Mouse (Mus musculus) T-helper 17 cell (primary cell): ENCODE measurements around the gene Kcnd3.

ENCODE experiments used
- in situ Hi-C, 2 experiments: fragments of 300-600 bp; cut with MboI, MseI; formaldehyde crosslinking; loops; 1 replicate in 1 of 2; 2 replicates in 1 of 2; pipeline ENCODE4 v1.15.1; 2025; ENCODE audit warnings: high pct_unique_total_duplicates in 2 of 2

Kcnd3 gene

DNA sequence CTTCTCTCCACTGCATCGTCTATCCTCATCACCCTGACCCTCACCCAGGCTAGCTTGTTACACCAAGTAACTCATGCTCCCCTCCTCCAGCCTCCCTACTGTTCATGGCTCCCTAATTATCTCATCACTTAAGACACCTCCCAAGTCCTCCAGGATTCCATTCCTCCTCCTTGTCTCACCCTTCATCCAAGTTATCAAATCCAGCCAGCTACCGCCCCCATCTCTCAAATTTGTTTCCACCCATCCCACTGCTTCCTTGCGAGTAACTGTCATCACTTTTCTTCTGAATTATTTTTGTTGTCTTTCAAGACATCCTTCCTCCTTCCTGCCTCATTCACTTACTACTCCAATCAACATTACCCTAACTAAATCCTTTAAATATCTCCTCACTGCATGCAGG is 126.2 kb downstream of the Kcnd3 start:
- in situ Hi-C loops = no loop called here

- in situ Hi-C loops = no loop called here
These were observed 129.0 kb downstream of the Kcnd3 start for GRCm38 (mm10) chr3:105581119-105581518.

GRCm38 (mm10) chr3:105585734-105586159 is 133.6 kb downstream of the Kcnd3 start:
- in situ Hi-C loops = no loop called here

- in situ Hi-C loops = no loop called here
These were observed 138.0 kb downstream of the Kcnd3 start for GRCm38 (mm10) chr3:105590056-105590672.

- in situ Hi-C loops = no loop called here
These were observed 139.6 kb downstream of the Kcnd3 start for GRCm38 (mm10) chr3:105591766-105592165.

GRCm38 (mm10) chr3:105592246-105592645 is 140.1 kb downstream of the Kcnd3 start:
- in situ Hi-C loops = no loop called here

- in situ Hi-C loops = no loop called here
These were observed 148.4 kb downstream of the Kcnd3 start for GRCm38 (mm10) chr3:105600483-105600882.

DNA sequence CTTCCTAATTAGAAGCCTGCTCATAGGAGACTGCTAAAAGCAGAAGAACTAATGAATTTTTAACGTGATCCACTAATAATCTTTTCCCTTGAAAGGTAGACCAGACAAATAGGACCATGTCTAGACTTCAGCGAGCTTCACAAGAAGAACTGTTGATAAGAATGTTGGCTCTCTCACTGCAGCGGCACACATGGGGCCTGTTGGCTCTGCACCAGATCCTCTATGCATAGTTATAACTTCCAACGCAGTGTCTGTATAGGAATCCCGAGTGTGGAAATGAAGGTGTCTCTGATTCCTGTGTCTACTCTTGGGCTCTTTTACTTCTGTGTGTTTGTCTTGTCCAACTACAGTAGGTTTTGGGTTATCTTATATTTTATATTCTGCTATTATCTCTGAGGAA is 150.8 kb downstream of the Kcnd3 start:
- in situ Hi-C loops = no loop called here

GRCm38 (mm10) chr3:105605726-105606125 is 153.6 kb downstream of the Kcnd3 start:
- in situ Hi-C loops = no loop called here

- in situ Hi-C loops = no loop called here
These were observed 156.7 kb downstream of the Kcnd3 start for GRCm38 (mm10) chr3:105608857-105609256.

DNA sequence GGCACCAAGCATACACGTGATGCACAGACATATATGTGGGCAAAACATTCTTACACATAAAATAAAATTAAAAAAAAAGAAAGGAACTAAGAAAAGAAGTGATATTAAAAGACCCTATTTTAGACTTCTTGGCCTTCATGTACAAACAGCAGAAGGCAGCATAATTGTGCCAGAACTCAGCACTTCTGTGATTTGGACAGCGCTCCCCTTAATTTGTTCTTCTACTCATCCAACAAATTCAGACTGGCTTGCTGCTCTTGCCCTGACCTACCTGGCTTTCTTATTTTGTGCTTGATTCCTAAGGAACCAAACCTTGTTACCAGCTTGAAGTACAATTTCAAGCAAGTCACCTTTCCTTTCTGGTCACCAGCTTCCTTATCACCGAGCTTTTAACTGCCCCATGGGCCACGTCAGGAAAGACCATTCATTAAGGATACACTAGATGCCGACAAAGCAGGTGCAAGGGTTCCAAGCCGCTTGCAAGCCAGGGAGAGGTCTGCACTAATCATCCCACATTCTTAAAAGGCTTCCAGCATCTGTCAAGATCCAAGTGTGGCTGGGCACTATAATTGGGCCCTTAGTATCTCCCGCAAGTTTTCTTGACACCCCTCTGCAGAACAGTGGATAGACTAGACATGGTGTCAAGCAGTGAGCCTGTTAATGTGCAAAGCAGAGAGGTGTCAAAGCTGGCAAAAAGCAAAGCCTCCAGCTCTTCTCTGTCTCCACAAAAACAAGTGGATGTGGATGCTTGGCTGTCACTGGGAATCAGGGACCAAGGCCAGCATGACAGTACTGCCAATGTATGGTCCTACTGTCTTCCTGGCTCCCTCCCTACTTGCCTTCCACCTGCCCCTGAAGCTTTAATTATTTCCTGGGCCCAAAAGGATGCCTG is 159.6 kb downstream of the Kcnd3 start:
- in situ Hi-C loops = no loop called here

- in situ Hi-C loops = no loop called here
These were observed 160.3 kb downstream of the Kcnd3 start for GRCm38 (mm10) chr3:105612423-105612814.

DNA sequence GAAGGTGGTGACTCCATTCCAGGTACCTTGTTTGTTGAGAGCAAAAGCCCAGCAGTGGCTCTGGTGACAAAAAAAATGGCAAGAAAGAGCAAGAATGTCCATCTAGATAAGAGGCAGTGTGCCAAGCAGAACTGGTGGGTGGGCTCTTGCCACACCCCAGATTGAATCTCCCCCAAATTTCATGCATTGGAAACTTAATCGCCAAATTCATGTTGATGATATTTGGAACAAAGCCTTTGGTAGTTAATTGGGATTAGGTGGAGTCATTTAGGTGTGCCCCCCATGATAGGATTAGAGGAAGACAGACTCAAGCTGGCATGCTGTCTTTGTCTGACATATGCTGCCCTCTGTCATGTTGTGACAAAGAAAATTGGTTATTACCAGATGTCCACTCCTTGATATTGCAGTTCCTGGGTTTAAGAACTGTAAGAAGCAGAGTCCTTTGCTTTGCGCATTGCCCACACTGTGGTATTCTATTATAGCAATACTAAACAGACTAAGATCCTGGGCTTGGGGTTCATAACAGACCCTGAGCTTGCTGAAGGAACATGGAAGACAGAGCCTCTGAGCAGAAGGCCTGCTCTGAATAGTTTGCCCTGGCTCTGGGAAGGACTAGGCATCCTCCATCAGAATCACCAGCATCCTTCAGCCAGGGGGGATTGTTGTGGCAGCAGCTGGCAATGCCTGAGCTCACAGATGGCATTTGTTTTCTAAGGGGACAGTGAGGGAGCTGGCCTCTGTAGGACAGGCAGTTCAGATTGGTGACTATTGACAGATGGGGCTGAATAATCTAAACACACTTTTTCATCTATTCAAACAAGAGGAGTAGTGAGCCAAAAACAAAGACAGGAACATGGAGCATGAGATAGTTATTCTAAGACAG is 165.0 kb downstream of the Kcnd3 start:
- in situ Hi-C loops = loop anchor here in 1 of 2 experiments (5.0 kb wide), 1 partner anchor 65 kb away; no protein-coding TSS in a partner anchor

GRCm38 (mm10) chr3:105621154-105621553 is 169.0 kb downstream of the Kcnd3 start:
- in situ Hi-C loops = no loop called here

DNA sequence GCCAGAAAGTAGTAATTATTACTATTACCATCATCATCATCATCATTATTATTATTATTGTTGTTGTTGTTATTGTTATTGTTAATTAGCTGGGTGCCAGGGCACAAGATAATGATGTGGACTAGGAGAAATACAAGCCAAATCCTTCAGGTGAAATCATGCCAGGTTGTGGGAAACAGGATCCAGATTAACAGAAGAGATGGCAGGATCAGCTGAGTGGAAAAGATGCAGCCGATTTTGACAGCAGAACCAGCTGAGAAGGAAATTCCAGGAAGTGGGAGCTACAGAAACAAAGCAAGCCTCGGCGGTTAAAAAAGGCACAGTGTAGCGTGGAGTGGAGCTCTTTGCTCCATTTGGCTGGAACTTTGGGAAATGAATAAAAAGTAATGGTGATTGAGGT is 171.0 kb downstream of the Kcnd3 start:
- in situ Hi-C loops = no loop called here

DNA sequence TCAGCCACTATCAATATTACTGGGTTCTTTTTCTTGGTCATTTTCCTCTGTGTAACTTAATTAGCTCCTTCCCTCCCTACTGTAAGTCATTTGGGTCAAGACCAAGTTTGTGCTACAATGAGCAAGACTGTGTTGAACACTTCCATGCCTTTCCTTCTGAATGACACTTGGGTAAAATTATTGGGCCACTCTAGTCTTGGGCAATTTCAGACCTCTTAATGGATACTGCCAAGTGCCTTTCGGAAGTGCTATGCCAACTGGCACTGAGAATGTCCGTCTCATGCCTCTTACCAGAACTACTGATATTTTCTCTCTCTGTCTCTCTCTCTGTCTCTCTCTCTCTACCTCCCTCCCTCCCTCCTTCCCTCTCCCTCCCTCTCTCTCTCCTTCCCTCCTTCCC is 173.8 kb downstream of the Kcnd3 start:
- in situ Hi-C loops = no loop called here

GRCm38 (mm10) chr3:105627258-105627657 is 175.1 kb downstream of the Kcnd3 start:
- in situ Hi-C loops = no loop called here

GRCm38 (mm10) chr3:105632296-105632695 is 180.2 kb downstream of the Kcnd3 start:
- in situ Hi-C loops = no loop called here

DNA sequence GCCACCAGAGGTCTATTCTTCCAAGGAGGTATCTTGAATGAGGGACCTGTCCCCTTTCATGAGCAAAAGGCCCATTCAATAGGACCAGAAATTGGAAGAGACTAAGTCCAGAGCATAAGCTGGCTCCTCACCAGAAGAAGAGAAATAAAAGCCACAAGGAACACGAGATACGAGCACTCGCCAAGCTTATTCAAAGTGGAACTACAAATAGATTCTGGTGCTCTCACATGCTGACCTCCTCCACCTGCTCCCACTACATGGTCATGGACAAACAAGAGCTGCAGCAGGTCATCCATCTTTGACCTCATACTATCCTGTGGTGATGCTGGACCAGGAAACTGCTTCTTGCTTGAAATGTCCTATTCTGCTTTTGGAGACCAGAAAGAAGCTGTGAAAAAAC is 180.9 kb downstream of the Kcnd3 start:
- in situ Hi-C loops = no loop called here

DNA sequence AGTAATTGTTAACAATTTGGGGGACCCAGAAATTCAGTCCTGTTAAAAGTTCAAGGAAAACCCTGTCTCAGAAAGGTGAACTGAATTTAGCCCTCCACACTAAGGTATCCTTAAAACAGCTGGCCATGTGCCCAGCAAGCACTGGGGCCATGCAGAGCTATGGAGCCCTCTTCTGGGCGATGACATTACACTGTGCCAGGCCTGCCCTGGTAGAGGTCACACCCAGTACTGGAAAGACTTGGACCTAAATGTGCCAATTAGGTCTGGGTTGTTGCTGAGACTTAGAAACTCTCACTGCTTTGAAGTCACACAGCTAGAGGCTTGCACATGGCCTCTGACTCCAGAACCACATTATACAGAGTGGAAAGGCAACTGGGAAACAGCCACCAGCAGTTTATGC is 190.1 kb downstream of the Kcnd3 start:
- in situ Hi-C loops = no loop called here

DNA sequence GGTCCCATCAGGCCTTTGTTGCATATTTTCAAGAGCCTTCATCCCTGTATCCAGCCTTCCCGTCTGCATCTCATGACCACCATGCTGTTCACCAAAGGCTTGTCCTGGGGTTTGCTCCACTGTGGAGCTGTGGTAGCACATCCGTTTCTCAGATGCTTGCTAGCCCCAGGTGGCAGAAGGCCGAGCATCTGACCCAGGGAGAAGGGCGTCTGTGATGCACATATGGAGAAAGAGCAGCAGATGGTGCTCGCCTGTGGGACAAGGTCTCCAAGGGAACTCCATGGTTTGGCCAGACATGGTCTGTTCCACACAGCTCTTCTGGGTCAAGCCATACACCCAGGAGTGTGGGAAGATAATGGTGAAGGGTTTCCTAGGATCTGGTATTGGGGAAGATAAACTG is 191.4 kb downstream of the Kcnd3 start:
- in situ Hi-C loops = no loop called here
